Mouse (Mus musculus) CH12.LX (cell line): ENCODE measurements at regions not wholly inside any gene's neighbourhood (a gene's known extent, or its start where the extent isn't known, plus 50 kb on each side); places are given as distances from the start of the nearest gene placed in this dataset.

Experiments used
- CTCF ChIP-seq, 2 experiments: IDR thresholded peaks in 1 of 2; conservative IDR thresholded peaks in 1 of 2; 2 replicates each; pipeline ENCODE4 v1.5.1; 2011 to 2012; ENCODE audit warnings: low read depth in 2 of 2, low read length in 2 of 2, improper control_type of control experiment in 1 of 2, inconsistent platforms in 1 of 2, mild to moderate bottlenecking in 1 of 2, moderate library complexity in 1 of 2
- POLR2A ChIP-seq: IDR thresholded peaks from 2 replicates; pipeline ENCODE4 v1.6.1; 2011; ENCODE audit warnings: low read depth, mild to moderate bottlenecking, improper control_type of control experiment, low read length

GRCm38 (mm10) chr16:74756720-74757345 is 345.2 kb upstream of the Robo2 start:
- TF ChIP-seq POLR2A (no peak), CTCF (conservative IDR thresholded peaks at IDR 0.05 in 1 of 2, IDR thresholded peaks at IDR 0.05 in 1 of 2; ENCODE audit: low read depth in 2 of 2, low read length in 2 of 2) (no peak)
